Mouse (Mus musculus): ENCODE measurements around the gene Hebp1. TPM values are rescaled to one million over a fixed set of nuclear protein-coding genes. Genes with fewer than 3 reads are reported as not detected.

The Hebp1 gene
- polyA plus RNA-seq, 1 experiment from 2014 or later = 2.7 TPM

DNA sequence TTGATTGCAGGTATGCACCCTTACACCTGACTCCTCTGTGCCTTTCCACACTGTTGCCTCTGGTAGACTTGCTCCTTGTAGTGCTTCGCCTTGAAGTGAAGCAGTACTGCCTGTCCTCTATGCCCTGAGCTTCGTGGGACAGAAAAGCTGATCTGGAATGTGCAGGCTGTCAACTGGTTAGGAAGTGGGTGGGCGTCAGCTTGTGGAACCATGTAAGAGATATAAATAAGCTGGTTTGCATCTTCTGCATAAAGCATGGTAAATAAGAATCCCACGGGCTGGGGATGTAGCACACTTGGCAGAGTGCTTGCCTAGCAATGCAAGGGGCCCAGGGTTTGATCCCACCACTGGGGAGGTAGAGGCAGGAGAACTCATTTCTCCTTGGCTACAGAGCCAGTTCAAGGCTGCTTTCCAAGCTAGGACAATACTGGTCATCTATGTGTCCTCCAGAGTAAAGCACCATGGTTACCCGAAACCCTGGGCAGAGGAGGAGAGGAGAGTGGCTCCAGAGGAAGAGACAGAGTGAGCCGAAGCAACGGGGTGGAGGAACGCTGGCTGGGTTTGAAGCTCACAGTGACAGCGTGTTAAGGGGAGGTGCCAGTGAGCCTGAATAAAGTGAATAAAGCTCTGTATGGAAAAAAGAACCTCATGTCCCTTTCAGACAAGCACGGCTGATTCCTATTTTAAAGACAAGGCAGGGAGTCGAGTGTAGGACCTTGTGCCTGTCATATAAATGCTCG lies 34.8 kb upstream of the Hebp1 start:
- TF ChIP-seq CTCF (IDR thresholded peaks at IDR 0.05; ENCODE audit: low read depth) = no peak
- ATAC-seq (ENCODE audit: insufficient read depth) (no peak), DNase-seq (no peak)
- H3K4me2 ChIP-seq = no peak overlapping the region
- no peaks in the 10 kb centered on the region for H3K27me3 ChIP-seq (ENCODE audit: insufficient read depth, low read length)
- H3K4me3 ChIP-seq (ENCODE audit: low read depth, low read length) = no peak overlapping the region
- H3K27ac ChIP-seq (ENCODE audit: low read depth) = no peak overlapping the region
- no peak overlapping the region for H3K9ac ChIP-seq
- H3K4me1 ChIP-seq (ENCODE audit: insufficient read depth) = no peaks in the 10 kb centered on the region
- WGBS = 78% methylated on average over 12 of the region's 12 CpGs
- H3K9me3 ChIP-seq (ENCODE audit: low read depth, low read length) = no peaks in the 10 kb centered on the region
- peaks cover 45% of the 10 kb centered on the region; the same call in 1 of the 2 replicates for H3K36me3 ChIP-seq (ENCODE audit: insufficient read depth)

GRCm38 (mm10) chr6:135230586-135230985 lies 32.8 kb upstream of the Hebp1 start:
- no peak for TF ChIP-seq CTCF (IDR thresholded peaks at IDR 0.05; ENCODE audit: low read depth)
- H3K27ac ChIP-seq (ENCODE audit: low read depth) = no peak overlapping the region
- no peak overlapping the region for H3K9ac ChIP-seq
- no peaks in the 10 kb centered on the region for H3K4me1 ChIP-seq (ENCODE audit: insufficient read depth)
- ATAC-seq (ENCODE audit: insufficient read depth) = no peak
- no peak for DNase-seq
- 88% methylated on average over 6 of the region's 6 CpGs for WGBS
- H3K27me3 ChIP-seq (ENCODE audit: insufficient read depth, low read length) = no peaks in the 10 kb centered on the region
- H3K4me3 ChIP-seq (ENCODE audit: low read depth, low read length) = no peak overlapping the region
- no peak overlapping the region for H3K4me2 ChIP-seq
- H3K36me3 ChIP-seq (ENCODE audit: insufficient read depth) = peaks cover 59% of the 10 kb centered on the region
- H3K9me3 ChIP-seq (ENCODE audit: low read depth, low read length) = no peaks in the 10 kb centered on the region

- Histone ChIP-seq H3K4me3 (ENCODE audit: low read depth, low read length) (no peak overlapping the region), H3K36me3 (ENCODE audit: insufficient read depth) (peaks cover 49% of the 10 kb centered on the region), H3K9me3 (ENCODE audit: low read depth, low read length) (no peaks in the 10 kb centered on the region), H3K27ac (ENCODE audit: low read depth) (no peak overlapping the region), H3K4me2 (no peak overlapping the region), H3K4me1 (ENCODE audit: insufficient read depth) (no peaks in the 10 kb centered on the region), H3K9ac (no peak overlapping the region), H3K27me3 (ENCODE audit: insufficient read depth, low read length) (no peaks in the 10 kb centered on the region)
- DNase-seq = no peak
- WGBS = 62% methylated on average over 10 of the region's 10 CpGs
- TF ChIP-seq CTCF (IDR thresholded peaks at IDR 0.05; ENCODE audit: low read depth) = no peak
- no peak for ATAC-seq (ENCODE audit: insufficient read depth)
These were observed 30.7 kb upstream of the Hebp1 start for GRCm38 (mm10) chr6:135228465-135228941.

DNA sequence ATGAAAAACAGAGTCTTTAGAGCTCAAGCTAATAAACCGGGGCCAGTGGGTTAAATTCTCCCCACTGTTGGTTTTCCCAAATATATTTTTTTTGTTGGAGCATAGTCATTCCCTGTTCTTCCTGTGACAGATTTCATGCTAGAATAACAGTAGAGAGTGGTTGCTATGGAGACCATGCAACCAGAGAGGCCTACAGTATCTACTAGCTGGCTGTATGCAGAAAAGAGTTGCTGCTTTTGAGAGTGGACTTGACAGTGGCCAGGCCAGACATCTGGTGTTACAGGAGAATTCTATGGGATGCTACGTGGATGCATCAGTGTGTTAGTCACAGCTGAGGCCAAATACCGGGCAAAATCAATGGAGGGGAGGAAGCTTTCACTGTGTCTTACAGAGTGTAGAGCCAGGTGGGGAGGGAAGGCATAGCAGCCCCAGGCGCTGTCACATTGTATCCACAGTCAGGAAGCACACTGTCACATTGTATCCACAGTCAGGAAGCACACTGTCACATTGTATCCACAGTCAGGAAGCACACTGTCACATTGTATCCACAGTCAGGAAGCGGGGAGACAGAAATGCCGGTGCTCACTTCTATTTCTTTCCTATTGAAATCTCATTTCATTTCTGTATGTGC lies 26.1 kb upstream of the Hebp1 start:
- 0 out of 2 replicates have a peak, but pooled peaks have one; percentile 26 for ATAC-seq (ENCODE audit: insufficient read depth)
- H3K9ac ChIP-seq = no peak overlapping the region

GRCm38 (mm10) chr6:135219916-135220315 lies 22.1 kb upstream of the Hebp1 start:
- H3K9me3 ChIP-seq (ENCODE audit: low read depth, low read length) = no peaks in the 10 kb centered on the region
- H3K27ac ChIP-seq (ENCODE audit: low read depth) = no peak overlapping the region
- H3K27me3 ChIP-seq (ENCODE audit: insufficient read depth, low read length) = no peaks in the 10 kb centered on the region
- DNase-seq (no peak), ATAC-seq (ENCODE audit: insufficient read depth) (no peak)
- no peaks in the 10 kb centered on the region for H3K36me3 ChIP-seq (ENCODE audit: insufficient read depth)
- TF ChIP-seq CTCF (IDR thresholded peaks at IDR 0.05; ENCODE audit: low read depth) = no peak
- no peaks in the 10 kb centered on the region for H3K4me1 ChIP-seq (ENCODE audit: insufficient read depth)
- no peak overlapping the region for H3K9ac ChIP-seq
- no peak overlapping the region for H3K4me3 ChIP-seq (ENCODE audit: low read depth, low read length)
- no peak overlapping the region for H3K4me2 ChIP-seq
- 84% methylated on average over 5 of the region's 5 CpGs for WGBS

More for the DNA sequence above, 26.1 kb upstream of the Hebp1 start:
- H3K27ac ChIP-seq (ENCODE audit: low read depth) = no peak overlapping the region; the same call in 1 of the 2 replicates
- H3K9me3 ChIP-seq (ENCODE audit: low read depth, low read length) = no peaks in the 10 kb centered on the region
- DNase-seq = peak; percentile 37
- no peak overlapping the region for H3K4me2 ChIP-seq
- H3K27me3 ChIP-seq (ENCODE audit: insufficient read depth, low read length) = no peaks in the 10 kb centered on the region
- TF ChIP-seq CTCF (IDR thresholded peaks at IDR 0.05; ENCODE audit: low read depth) = no peak
- H3K4me1 ChIP-seq (ENCODE audit: insufficient read depth) = no peaks in the 10 kb centered on the region
- H3K36me3 ChIP-seq (ENCODE audit: insufficient read depth) = peaks cover 21% of the 10 kb centered on the region
- WGBS = 62% methylated on average over 6 of the region's 6 CpGs
- H3K4me3 ChIP-seq (ENCODE audit: low read depth, low read length) = no peak overlapping the region

DNA sequence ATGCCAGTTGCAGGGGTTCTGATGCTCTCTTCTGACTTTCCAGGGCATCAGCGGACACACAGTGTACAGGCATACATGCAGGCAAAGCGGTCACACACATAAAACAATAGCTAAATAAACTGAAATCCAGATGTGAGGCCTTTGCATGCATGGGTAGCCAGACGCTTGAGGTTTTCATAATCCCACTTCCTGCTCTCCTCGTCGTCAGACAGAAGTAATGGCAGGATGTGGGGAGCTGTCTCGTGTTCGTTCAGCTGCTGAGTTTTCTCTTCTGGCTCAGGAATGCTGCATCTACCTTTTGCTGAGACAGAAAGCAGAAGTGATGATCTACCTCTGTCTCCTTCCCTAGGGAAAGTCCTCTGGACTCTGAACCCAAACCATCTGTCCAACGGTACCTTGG lies 20.5 kb upstream of the Hebp1 start:
- Histone ChIP-seq H3K9ac (no peak overlapping the region), H3K4me2 (no peak overlapping the region), H3K9me3 (ENCODE audit: low read depth, low read length) (no peaks in the 10 kb centered on the region), H3K27me3 (ENCODE audit: insufficient read depth, low read length) (no peaks in the 10 kb centered on the region), H3K4me3 (ENCODE audit: low read depth, low read length) (no peak overlapping the region), H3K36me3 (ENCODE audit: insufficient read depth) (no peaks in the 10 kb centered on the region), H3K27ac (ENCODE audit: low read depth) (no peak overlapping the region), H3K4me1 (ENCODE audit: insufficient read depth) (no peaks in the 10 kb centered on the region)
- ATAC-seq (ENCODE audit: insufficient read depth) = no peak
- WGBS = 59% methylated on average over 8 of the region's 8 CpGs
- no peak for TF ChIP-seq CTCF (IDR thresholded peaks at IDR 0.05; ENCODE audit: low read depth)
- no peak for DNase-seq

GRCm38 (mm10) chr6:135212666-135213065 lies 14.8 kb upstream of the Hebp1 start:
- DNase-seq (no peak), ATAC-seq (ENCODE audit: insufficient read depth) (no peak)
- Histone ChIP-seq H3K36me3 (ENCODE audit: insufficient read depth) (no peaks in the 10 kb centered on the region), H3K4me1 (ENCODE audit: insufficient read depth) (no peaks in the 10 kb centered on the region), H3K9ac (no peak overlapping the region), H3K9me3 (ENCODE audit: low read depth, low read length) (no peaks in the 10 kb centered on the region), H3K27me3 (ENCODE audit: insufficient read depth, low read length) (no peaks in the 10 kb centered on the region), H3K4me2 (no peak overlapping the region), H3K4me3 (ENCODE audit: low read depth, low read length) (no peak overlapping the region), H3K27ac (ENCODE audit: low read depth) (no peak overlapping the region)
- WGBS = 65% methylated on average over 2 of the region's 2 CpGs
- no peak for TF ChIP-seq CTCF (IDR thresholded peaks at IDR 0.05; ENCODE audit: low read depth)
